Mouse (Mus musculus) limb, embryonic 15.5 days (tissue): ENCODE measurements around the gene Acacb. TPM values are rescaled to one million over a fixed set of nuclear protein-coding genes. Genes with fewer than 3 reads are reported as not detected.

Experiments
- ATAC-seq: fragments of 200-750 bp; cut with Nextera tagmentation; 2 replicates; pipeline ENCODE4 v1.8.0; 2017; ENCODE audit warnings: low read depth, moderate TSS enrichment; ENCODE audit not compliant: insufficient number of reproducible peaks, low FRiP score, low TSS enrichment
- H3K27ac ChIP-seq: fragments of 300-500 bp; sonication (generic); 2 replicates; pipeline ENCODE4 v1.5.1; 2015; ENCODE audit warnings: moderate library complexity, mild to moderate bottlenecking, inconsistent platforms
- H3K27me3 ChIP-seq: fragments of 300-500 bp; sonication (generic); 2 replicates; pipeline ENCODE4 v1.6.1; 2015; ENCODE audit warnings: inconsistent platforms
- H3K36me3 ChIP-seq: fragments of 300-500 bp; sonication (generic); 2 replicates; pipeline ENCODE4 v1.6.1; 2015; ENCODE audit warnings: inconsistent platforms
- H3K4me1 ChIP-seq: fragments of 300-500 bp; sonication (generic); 2 replicates; pipeline ENCODE4 v1.6.1; 2015; ENCODE audit warnings: inconsistent platforms
- H3K4me2 ChIP-seq: fragments of 300-500 bp; sonication (generic); 2 replicates; pipeline ENCODE4 v1.6.1; 2015; ENCODE audit warnings: mild to moderate bottlenecking, inconsistent platforms
- H3K4me3 ChIP-seq: fragments of 300-500 bp; sonication (generic); 2 replicates; pipeline ENCODE4 v1.5.1; 2015; ENCODE audit warnings: mild to moderate bottlenecking, inconsistent platforms
- H3K9ac ChIP-seq: fragments of 300-500 bp; sonication (generic); 2 replicates; pipeline ENCODE4 v1.6.1; 2015; ENCODE audit warnings: inconsistent platforms
- H3K9me3 ChIP-seq: fragments of 300-500 bp; sonication (generic); 2 replicates; pipeline ENCODE4 v1.6.1; 2016; ENCODE audit warnings: inconsistent platforms
- WGBS: fragments of 180-500 bp; shearing (Covaris S2); methylation state at CpG from one replicate; pipeline ENCODE4 v1.1.7; 2015; 5-methylcytosine and 5-hydroxymethylcytosine counted together
- polyA plus RNA-seq: library from polyadenylated mRNA; unstranded; fragments of >200 nt; fragmentation: Nextera tagmentation; extraction: Ambion mirVana; gene quantifications from 2 replicates; pipeline ENCODE4 v1.2.1, GENCODE M21; 2015

Gene Acacb
- polyA plus RNA-seq, 1 experiment from 2014 or later, result 1.7 TPM

DNA sequence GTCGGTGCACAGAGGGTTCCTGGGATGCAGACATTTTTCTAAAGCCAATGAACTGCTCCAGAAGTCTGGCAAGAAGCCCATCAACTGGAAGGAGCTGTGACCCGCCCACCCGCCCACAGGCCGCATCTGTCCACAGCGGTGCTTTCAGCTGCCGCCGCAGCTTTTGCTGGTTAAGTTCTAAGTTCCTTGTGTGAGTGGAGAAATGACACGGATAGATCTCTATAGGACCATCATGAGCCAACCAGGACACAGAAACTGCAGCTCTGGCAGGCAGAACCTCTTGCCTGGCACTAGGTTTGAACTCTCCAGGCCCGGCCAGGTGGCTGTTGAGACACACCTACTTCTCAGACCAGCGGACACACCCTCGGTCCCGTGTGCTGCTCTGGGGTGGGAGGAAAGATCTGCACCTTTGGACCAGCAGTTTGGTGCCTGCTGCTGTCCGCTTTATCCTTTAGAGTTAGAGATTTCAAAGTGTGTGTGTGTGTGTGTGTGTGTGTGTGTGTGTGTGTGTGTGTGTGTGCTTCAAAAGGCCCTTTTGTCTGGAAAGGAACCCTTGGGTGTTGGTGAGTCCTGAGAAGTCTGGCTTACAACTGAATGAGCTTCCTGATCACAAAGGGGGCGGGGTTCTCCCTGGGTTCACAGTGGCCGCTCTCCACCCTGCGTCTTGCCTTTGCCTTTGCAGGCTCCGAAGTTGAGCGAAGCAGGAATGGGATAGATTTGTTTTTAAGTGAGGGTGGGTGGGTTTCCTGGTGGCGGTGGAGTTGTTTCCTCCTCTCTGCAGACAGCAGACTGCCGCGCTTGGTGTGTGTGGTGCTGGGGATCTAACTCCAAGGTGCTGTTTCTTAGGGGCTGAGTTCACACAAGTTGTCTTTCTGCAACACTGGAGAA, 7.8 kb upstream of the Acacb start:
- Histone ChIP-seq H3K27ac (peak overlapping the region; percentile 67), H3K9ac (no peak overlapping the region), H3K4me2 (peak overlapping the region; percentile 5; the same call in 1 of the 2 replicates), H3K27me3 (no peaks in the 10 kb centered on the region), H3K4me1 (peaks cover 38% of the 10 kb centered on the region), H3K36me3 (no peaks in the 10 kb centered on the region), H3K9me3 (no peaks in the 10 kb centered on the region), H3K4me3 (no peak overlapping the region)
- no peak for ATAC-seq
- WGBS, result 50% methylated on average over 21 of the region's 21 CpGs

DNA sequence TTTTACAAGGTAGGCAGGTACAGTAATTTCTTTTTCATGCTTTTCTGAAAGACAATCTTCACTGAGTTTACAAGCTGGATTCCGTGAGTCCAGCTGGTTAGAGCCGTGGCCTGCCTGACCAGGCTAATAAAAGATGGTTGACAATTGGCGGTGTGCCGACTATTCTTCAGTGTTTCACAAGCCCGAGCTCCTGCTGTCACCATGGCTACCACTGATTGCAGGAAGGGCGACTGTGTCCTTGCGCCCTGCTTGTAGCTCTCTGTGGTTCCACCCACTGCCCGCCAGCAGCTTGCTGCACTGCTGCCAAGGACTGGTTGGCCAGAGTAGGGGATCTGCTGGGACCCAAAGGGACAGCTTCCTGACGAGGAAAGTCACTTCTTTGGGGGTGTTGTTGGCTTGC, 7.2 kb upstream of the Acacb start:
- Histone ChIP-seq H3K9ac (no peak overlapping the region), H3K4me3 (no peak overlapping the region), H3K4me1 (peaks cover 35% of the 10 kb centered on the region), H3K27ac (peak overlapping the region; percentile 67), H3K9me3 (no peaks in the 10 kb centered on the region), H3K36me3 (no peaks in the 10 kb centered on the region), H3K4me2 (peak overlapping the region; percentile 5; the same call in 1 of the 2 replicates), H3K27me3 (no peaks in the 10 kb centered on the region)
- ATAC-seq, result peak; percentile 31; the same call in 1 of the 2 replicates
- 39% methylated on average over 9 of the region's 9 CpGs for WGBS

DNA sequence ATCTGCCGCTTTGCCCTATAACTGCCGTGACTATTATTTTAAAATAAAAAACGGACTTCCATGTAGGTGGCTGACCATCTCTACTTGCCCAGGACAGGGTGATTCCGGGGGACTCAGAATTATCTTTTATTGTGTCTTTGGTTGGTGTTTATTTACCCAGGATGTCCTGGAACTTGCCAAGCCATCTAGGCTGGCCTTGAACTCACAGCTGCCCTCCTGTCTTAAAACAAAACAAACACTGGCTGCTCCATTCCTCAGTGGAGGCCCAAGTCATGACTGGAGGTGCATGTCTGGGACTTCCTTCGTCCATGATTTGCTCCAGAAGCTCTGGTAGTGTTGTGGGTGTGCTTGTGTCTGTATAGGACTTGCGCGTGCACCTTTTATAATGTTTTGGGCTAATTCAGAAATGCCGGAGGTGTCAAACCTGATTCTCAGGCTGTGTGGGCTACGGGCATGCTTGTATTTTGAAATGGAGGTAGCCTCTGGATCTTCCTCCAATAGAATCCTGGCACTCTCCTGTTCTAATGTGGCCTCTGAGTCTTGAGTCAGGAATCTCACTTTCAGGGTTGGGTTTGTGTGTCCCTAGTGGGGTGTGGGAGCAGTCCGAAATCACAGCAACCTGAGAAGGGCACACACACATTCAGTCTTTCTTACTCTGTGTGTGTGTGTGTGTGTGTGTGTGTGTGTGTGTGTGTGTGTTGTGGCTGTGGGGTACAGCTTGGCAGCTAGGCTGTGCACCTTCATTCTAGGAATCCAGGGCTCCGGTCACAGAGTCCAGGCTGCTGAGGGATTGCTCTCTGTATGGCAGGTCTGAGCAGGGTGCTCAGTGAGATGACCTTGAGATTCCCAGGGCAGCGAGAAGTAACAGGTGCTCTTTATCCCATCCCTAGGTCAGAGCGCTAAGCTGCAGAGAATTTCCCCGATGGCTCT, 973 bp downstream of the Acacb start:
- Histone ChIP-seq H3K4me3 (no peak overlapping the region), H3K27ac (no peak overlapping the region), H3K4me1 (peaks cover 16% of the 10 kb centered on the region), H3K27me3 (no peaks in the 10 kb centered on the region), H3K9me3 (no peaks in the 10 kb centered on the region), H3K4me2 (no peak overlapping the region), H3K36me3 (no peaks in the 10 kb centered on the region), H3K9ac (no peak overlapping the region)
- ATAC-seq, result no peak
- 71% methylated on average over 14 of the region's 14 CpGs for WGBS

GRCm38 (mm10) chr5:114152359-114153092, 6.2 kb downstream of the Acacb start:
- H3K4me1 ChIP-seq, result peaks cover 15% of the 10 kb centered on the region
- no peaks in the 10 kb centered on the region for H3K9me3 ChIP-seq
- H3K27ac ChIP-seq, result no peak overlapping the region
- H3K27me3 ChIP-seq, result no peaks in the 10 kb centered on the region
- H3K36me3 ChIP-seq, result no peaks in the 10 kb centered on the region
- H3K4me2 ChIP-seq, result no peak overlapping the region
- no peak overlapping the region for H3K4me3 ChIP-seq
- ATAC-seq, result no peak
- WGBS, result 83% methylated on average over 12 of the region's 12 CpGs
- no peak overlapping the region for H3K9ac ChIP-seq

- no peak overlapping the region for H3K9ac ChIP-seq
- peak overlapping the region; percentile 27 for H3K4me3 ChIP-seq
- H3K27me3 ChIP-seq, result no peaks in the 10 kb centered on the region
- no peaks in the 10 kb centered on the region for H3K36me3 ChIP-seq
- 0 out of 2 replicates have a peak overlapping the region, but pooled peaks have one; percentile 26 for H3K4me2 ChIP-seq
- H3K4me1 ChIP-seq, result peaks cover 15% of the 10 kb centered on the region
- 2% methylated on average over 12 of the region's 12 CpGs for WGBS
- ATAC-seq, result no peak
- peak overlapping the region; percentile 17; the same call in 1 of the 2 replicates for H3K27ac ChIP-seq
- no peaks in the 10 kb centered on the region for H3K9me3 ChIP-seq
Observed at GRCm38 (mm10) chr5:114153490-114153889, 7.2 kb downstream of the Acacb start.

- no peaks in the 10 kb centered on the region for H3K9me3 ChIP-seq
- 83% methylated on average over 5 of the region's 5 CpGs for WGBS
- no peak for ATAC-seq
- H3K4me3 ChIP-seq, result no peak overlapping the region
- H3K9ac ChIP-seq, result no peak overlapping the region
- no peak overlapping the region for H3K4me2 ChIP-seq
- no peak overlapping the region for H3K27ac ChIP-seq
- H3K27me3 ChIP-seq, result no peaks in the 10 kb centered on the region
- peaks cover 15% of the 10 kb centered on the region for H3K4me1 ChIP-seq
- no peaks in the 10 kb centered on the region for H3K36me3 ChIP-seq
Observed at GRCm38 (mm10) chr5:114154765-114155164, 8.4 kb downstream of the Acacb start.

GRCm38 (mm10) chr5:114155168-114155933, 9.0 kb downstream of the Acacb start:
- Histone ChIP-seq H3K9me3 (no peaks in the 10 kb centered on the region), H3K36me3 (no peaks in the 10 kb centered on the region), H3K4me1 (peaks cover 15% of the 10 kb centered on the region), H3K9ac (no peak overlapping the region), H3K4me2 (no peak overlapping the region), H3K4me3 (no peak overlapping the region), H3K27me3 (no peaks in the 10 kb centered on the region), H3K27ac (no peak overlapping the region)
- 53% methylated on average over 9 of the region's 9 CpGs for WGBS
- no peak for ATAC-seq

- 57% methylated on average over 7 of the region's 7 CpGs for WGBS
- H3K27me3 ChIP-seq, result no peaks in the 10 kb centered on the region
- H3K9me3 ChIP-seq, result no peaks in the 10 kb centered on the region
- H3K4me1 ChIP-seq, result peaks cover 15% of the 10 kb centered on the region
- no peak for ATAC-seq
- H3K4me2 ChIP-seq, result no peak overlapping the region
- H3K9ac ChIP-seq, result no peak overlapping the region
- no peaks in the 10 kb centered on the region for H3K36me3 ChIP-seq
- no peak overlapping the region for H3K27ac ChIP-seq
- no peak overlapping the region for H3K4me3 ChIP-seq
Observed at GRCm38 (mm10) chr5:114157236-114157635, 10.9 kb downstream of the Acacb start.

DNA sequence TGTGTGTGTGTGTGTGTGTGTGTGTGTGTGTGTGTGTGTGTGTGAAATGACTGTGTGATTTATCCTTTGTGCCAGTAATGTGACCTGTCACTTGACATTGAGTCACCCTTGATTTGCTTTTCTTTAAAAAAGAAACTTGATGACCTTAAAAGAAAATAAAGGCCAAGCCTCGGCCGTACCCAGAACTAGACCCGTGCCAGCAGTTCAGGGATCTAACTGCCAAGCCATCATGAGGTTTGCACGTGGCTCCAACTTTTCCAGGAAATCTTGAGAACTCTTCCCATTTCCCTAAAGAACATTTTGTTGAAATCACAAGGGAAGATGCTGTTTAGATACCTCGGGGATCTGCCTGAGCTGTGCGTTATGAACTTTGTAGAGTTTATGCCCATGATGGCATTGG, 15.1 kb downstream of the Acacb start:
- no peaks in the 10 kb centered on the region for H3K4me1 ChIP-seq
- no peak overlapping the region for H3K4me3 ChIP-seq
- ATAC-seq, result no peak
- WGBS, result 78% methylated on average over 6 of the region's 6 CpGs
- no peak overlapping the region for H3K9ac ChIP-seq
- H3K9me3 ChIP-seq, result no peaks in the 10 kb centered on the region
- no peaks in the 10 kb centered on the region for H3K36me3 ChIP-seq
- H3K27ac ChIP-seq, result no peak overlapping the region
- H3K4me2 ChIP-seq, result no peak overlapping the region
- H3K27me3 ChIP-seq, result no peaks in the 10 kb centered on the region

- Histone ChIP-seq H3K9me3 (no peaks in the 10 kb centered on the region), H3K9ac (no peak overlapping the region), H3K4me3 (no peak overlapping the region), H3K27me3 (no peaks in the 10 kb centered on the region), H3K36me3 (no peaks in the 10 kb centered on the region), H3K4me1 (no peaks in the 10 kb centered on the region), H3K27ac (no peak overlapping the region), H3K4me2 (no peak overlapping the region)
- no peak for ATAC-seq
- WGBS, result 45% methylated on average over 12 of the region's 12 CpGs
Observed at GRCm38 (mm10) chr5:114162106-114162815, 15.9 kb downstream of the Acacb start.
